Mouse (Mus musculus) stomach, embryonic 15.5 days (tissue): ENCODE data around the gene Epb41l3. TPM values are rescaled to one million over a fixed set of nuclear protein-coding genes. Genes with fewer than 3 reads are reported as not detected.

Experiments used
- ATAC-seq: fragments of 200-750 bp; cut with Nextera tagmentation; 2 replicates; pipeline ENCODE4 v1.8.0; 2017; ENCODE audit warnings: low read depth, moderate number of reproducible peaks, moderate TSS enrichment; ENCODE audit not compliant: insufficient read depth, low FRiP score
- H3K27ac ChIP-seq: fragments of 300-500 bp; sonication (generic); 2 replicates; pipeline ENCODE4 v1.5.1; 2015; ENCODE audit warnings: mild to moderate bottlenecking, inconsistent platforms
- H3K27me3 ChIP-seq: fragments of 300-500 bp; sonication (generic); replicated peaks from 2 replicates; pipeline ENCODE4 v1.6.1; 2015; ENCODE audit warnings: inconsistent platforms
- H3K36me3 ChIP-seq: fragments of 300-500 bp; sonication (generic); 2 replicates; pipeline ENCODE4 v1.6.1; 2015; ENCODE audit warnings: inconsistent platforms
- H3K4me1 ChIP-seq: fragments of 300-500 bp; sonication (generic); 2 replicates; pipeline ENCODE4 v1.6.1; 2015; ENCODE audit warnings: inconsistent platforms
- H3K4me2 ChIP-seq: fragments of 300-500 bp; sonication (generic); 2 replicates; pipeline ENCODE4 v1.6.1; 2015; ENCODE audit warnings: mild to moderate bottlenecking, inconsistent platforms
- H3K4me3 ChIP-seq: fragments of 300-500 bp; sonication (generic); replicated peaks from 2 replicates; pipeline ENCODE4 v1.5.1; 2015; ENCODE audit warnings: inconsistent platforms
- H3K9ac ChIP-seq: fragments of 300-500 bp; sonication (generic); 2 replicates; pipeline ENCODE4 v1.6.1; 2015; ENCODE audit warnings: inconsistent platforms
- H3K9me3 ChIP-seq: fragments of 300-500 bp; sonication (generic); 2 replicates; pipeline ENCODE4 v1.6.1; 2016; ENCODE audit warnings: inconsistent platforms
- WGBS: fragments of 180-500 bp; shearing (Covaris S2); methylation state at CpG from one replicate; pipeline ENCODE4 v1.1.7; 2015; 5-methylcytosine and 5-hydroxymethylcytosine counted together
- polyA plus RNA-seq: library from polyadenylated mRNA; unstranded; fragments of >200 nt; fragmentation: Nextera tagmentation; extraction: Ambion mirVana; gene quantifications from 2 replicates; pipeline ENCODE4 v1.2.1, GENCODE M21; 2015

Epb41l3 gene
- polyA plus RNA-seq, 1 experiment from 2014 or later = 57.2 TPM

DNA sequence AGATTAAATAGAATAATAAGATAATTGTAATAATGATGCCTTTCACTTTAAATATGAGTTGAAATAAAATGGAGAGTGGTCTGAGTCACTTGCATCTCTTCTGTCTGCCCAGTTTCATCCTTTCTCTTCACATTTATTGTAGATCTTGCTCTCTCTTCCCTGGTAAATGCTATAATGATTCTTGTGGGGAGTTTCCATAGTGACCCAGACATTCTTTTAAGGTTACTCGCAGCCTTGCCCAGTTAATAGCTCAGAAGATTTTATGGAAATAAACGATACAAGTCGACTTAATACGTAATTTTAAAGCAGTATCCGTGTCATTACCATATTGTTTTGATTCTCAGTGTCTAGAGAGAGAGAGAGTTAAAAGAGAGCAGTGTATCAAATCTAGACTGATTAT, 154.0 kb downstream of the Epb41l3 start:
- H3K4me1 ChIP-seq = no peaks in the 10 kb centered on the region
- no peak overlapping the region for H3K4me3 ChIP-seq
- H3K4me2 ChIP-seq = no peak overlapping the region
- H3K27me3 ChIP-seq = no peaks in the 10 kb centered on the region
- no peak overlapping the region for H3K9ac ChIP-seq
- no peak for ATAC-seq
- 63% methylated on average over 5 of the region's 5 CpGs for WGBS
- no peaks in the 10 kb centered on the region for H3K9me3 ChIP-seq
- H3K27ac ChIP-seq = no peak overlapping the region
- H3K36me3 ChIP-seq = no peaks in the 10 kb centered on the region

- Histone ChIP-seq H3K9me3 (no peaks in the 10 kb centered on the region), H3K27me3 (no peaks in the 10 kb centered on the region), H3K36me3 (no peaks in the 10 kb centered on the region), H3K9ac (no peak overlapping the region), H3K27ac (no peak overlapping the region), H3K4me3 (no peak overlapping the region), H3K4me1 (no peaks in the 10 kb centered on the region), H3K4me2 (no peak overlapping the region)
- ATAC-seq = no peak
- 53% methylated on average over 6 of the region's 6 CpGs for WGBS
Measured at GRCm38 (mm10) chr17:69230131-69230621, 154.7 kb downstream of the Epb41l3 start.

DNA sequence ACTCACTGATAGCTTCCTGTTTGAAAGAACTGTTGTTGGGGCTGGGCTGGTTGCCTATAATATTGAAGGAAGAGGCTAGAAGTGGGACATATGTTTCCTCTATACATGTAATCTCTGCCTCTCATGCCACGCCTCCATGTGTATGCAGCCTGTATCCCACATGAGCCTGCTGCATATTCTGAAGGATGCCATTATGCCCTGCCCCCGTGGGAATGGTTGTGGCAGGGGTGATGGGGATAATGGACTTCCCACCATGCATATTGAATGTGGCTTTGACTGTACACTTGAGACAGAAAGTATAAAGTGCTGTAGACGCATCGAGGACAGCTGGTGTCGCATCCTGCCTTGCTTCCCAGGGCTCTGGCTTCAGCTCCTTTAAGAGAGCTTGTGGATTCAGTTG, 155.9 kb downstream of the Epb41l3 start:
- no peak overlapping the region for H3K4me3 ChIP-seq
- H3K9me3 ChIP-seq = no peaks in the 10 kb centered on the region
- 81% methylated on average over 5 of the region's 5 CpGs for WGBS
- no peaks in the 10 kb centered on the region for H3K4me1 ChIP-seq
- no peak overlapping the region for H3K4me2 ChIP-seq
- no peak for ATAC-seq
- H3K9ac ChIP-seq = no peak overlapping the region
- H3K36me3 ChIP-seq = no peaks in the 10 kb centered on the region
- H3K27me3 ChIP-seq = no peaks in the 10 kb centered on the region
- H3K27ac ChIP-seq = no peak overlapping the region

DNA sequence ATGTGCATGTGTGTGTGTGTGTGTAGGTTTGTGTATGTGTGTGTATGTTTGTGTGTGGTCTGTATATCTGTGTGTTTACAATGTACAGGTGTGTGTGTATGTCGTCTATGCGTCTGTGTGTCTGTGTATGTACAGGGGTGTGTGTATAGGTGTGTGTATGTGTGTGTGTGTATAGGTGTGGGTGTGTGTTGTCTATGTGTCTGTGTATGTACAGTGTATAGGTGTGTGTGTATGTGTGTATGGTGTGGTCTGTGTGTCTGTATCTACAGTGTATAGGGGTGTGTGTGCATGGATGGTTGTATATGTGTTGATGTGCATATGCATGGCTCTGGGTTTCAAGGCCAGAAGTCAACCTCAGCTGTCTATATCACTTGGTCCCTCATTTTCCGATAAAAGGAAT, 161.7 kb downstream of the Epb41l3 start:
- no peak overlapping the region for H3K4me3 ChIP-seq
- H3K27me3 ChIP-seq = no peaks in the 10 kb centered on the region
- no peaks in the 10 kb centered on the region for H3K9me3 ChIP-seq
- ATAC-seq = no peak
- H3K9ac ChIP-seq = no peak overlapping the region
- no peaks in the 10 kb centered on the region for H3K36me3 ChIP-seq
- H3K4me2 ChIP-seq = no peak overlapping the region
- 94% methylated on average over 3 of the region's 3 CpGs for WGBS
- no peak overlapping the region for H3K27ac ChIP-seq
- no peaks in the 10 kb centered on the region for H3K4me1 ChIP-seq

- 92% methylated on average over 4 of the region's 4 CpGs for WGBS
- no peak for ATAC-seq
- Histone ChIP-seq H3K9me3 (no peaks in the 10 kb centered on the region), H3K27ac (no peak overlapping the region), H3K9ac (no peak overlapping the region), H3K4me1 (no peaks in the 10 kb centered on the region), H3K27me3 (no peaks in the 10 kb centered on the region), H3K36me3 (no peaks in the 10 kb centered on the region), H3K4me2 (no peak overlapping the region), H3K4me3 (no peak overlapping the region)
Measured at GRCm38 (mm10) chr17:69238810-69239373, 163.4 kb downstream of the Epb41l3 start.

DNA sequence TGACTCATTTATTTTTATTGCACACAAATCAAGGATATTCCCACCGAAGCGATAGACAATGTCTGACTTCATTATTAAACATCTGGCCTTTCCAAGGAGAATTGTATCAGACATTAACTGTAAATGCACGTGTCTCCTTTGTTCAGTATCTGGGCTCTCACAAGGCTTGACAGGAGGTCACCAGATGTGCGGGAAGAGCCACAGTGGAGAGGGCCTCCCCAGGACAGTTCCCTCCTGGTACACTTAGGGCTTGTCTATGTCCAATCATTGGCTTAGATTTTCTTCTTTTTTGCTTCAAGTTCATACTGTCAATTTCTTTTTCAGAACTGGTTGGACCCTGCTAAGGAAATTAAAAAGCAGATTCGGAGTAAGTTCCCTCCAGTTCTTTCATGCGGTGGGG, 163.9 kb downstream of the Epb41l3 start:
- Histone ChIP-seq H3K27ac (no peak overlapping the region), H3K4me3 (no peak overlapping the region), H3K4me1 (no peaks in the 10 kb centered on the region), H3K9me3 (no peaks in the 10 kb centered on the region), H3K4me2 (no peak overlapping the region), H3K9ac (no peak overlapping the region), H3K36me3 (no peaks in the 10 kb centered on the region), H3K27me3 (no peaks in the 10 kb centered on the region)
- WGBS = 77% methylated on average over 6 of the region's 6 CpGs
- no peak for ATAC-seq

DNA sequence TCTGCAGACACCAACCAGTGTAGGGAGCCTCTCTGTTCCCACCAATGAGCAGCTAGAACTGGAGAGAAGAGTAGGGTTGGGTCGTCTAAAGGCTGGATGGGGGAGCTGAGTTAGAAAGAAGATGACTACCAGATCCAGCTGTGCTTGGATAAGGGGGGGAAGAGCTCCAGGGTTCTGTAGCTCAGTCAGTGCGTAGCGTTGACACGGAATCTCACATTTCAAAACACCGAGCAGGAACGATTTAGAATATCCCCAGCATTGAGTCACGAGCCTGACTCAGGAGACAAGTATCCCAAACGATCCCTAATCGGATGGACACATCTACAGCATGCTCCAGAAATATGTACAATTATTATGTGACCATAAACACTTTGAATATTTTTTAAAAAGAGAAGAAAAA, 180.4 kb downstream of the Epb41l3 start:
- WGBS = 61% methylated on average over 9 of the region's 9 CpGs
- ATAC-seq = no peak
- no peak overlapping the region for H3K9ac ChIP-seq
- H3K9me3 ChIP-seq = no peaks in the 10 kb centered on the region
- H3K4me1 ChIP-seq = no peaks in the 10 kb centered on the region
- no peaks in the 10 kb centered on the region for H3K27me3 ChIP-seq
- no peak overlapping the region for H3K4me3 ChIP-seq
- H3K4me2 ChIP-seq = no peak overlapping the region
- no peaks in the 10 kb centered on the region for H3K36me3 ChIP-seq
- H3K27ac ChIP-seq = no peak overlapping the region

DNA sequence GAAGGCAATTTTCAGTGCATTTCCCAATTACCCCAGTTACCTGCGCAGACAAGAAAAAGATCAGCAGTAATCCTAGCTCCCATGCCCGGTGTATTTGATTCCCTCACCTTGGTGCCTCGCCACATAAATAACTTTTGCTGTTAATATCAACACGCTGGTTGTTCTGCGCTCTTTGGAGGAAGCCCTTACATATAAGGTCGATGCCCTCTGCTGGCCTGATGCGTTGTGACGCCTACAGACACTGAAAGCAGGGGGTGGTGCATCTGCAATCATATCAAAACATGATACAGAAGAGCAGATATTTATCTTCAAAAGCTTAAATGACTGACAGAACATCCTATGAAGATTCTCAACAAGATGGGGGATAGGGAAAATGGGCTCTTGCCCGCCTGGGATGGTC, 181.0 kb downstream of the Epb41l3 start:
- ATAC-seq = no peak
- Histone ChIP-seq H3K9ac (no peak overlapping the region), H3K4me2 (no peak overlapping the region), H3K27ac (no peak overlapping the region), H3K27me3 (no peaks in the 10 kb centered on the region), H3K4me1 (no peaks in the 10 kb centered on the region), H3K9me3 (no peaks in the 10 kb centered on the region), H3K4me3 (no peak overlapping the region), H3K36me3 (no peaks in the 10 kb centered on the region)
- WGBS = 44% methylated on average over 9 of the region's 9 CpGs

DNA sequence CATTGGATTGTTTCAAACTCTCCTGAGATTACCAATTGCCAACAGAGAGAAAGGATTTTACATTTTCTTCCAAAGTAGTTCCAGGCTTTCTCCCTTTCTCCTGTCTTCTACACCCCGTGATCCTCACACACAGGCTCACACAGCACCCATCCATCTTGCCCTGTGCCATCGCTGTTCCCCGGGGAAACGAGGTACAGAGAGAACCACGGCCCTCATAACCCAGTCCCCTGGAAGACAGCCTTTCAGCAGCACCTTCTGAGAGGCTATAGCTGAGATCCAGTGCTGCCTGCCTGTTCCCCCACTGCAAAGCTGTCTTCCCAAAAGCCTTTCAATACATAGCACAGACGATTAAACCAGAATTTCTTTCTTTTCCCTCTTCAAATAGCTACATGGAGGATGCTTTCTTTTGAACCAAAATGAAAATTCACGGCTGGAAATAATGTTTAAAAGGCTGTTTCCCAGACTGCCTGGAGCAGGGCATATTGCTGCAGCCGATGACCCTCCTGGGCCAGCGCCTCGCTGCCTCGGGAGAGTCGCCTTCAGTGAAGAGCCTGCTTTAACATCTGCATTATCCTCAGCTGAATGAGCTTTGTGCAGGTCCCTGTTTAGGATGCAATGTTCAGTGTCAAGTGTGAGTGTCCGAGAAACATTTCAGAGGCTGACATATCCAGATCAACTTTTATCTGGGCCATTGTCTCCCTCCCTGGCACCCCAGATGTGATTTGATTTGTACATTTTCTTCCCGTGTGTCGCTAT, 188.5 kb downstream of the Epb41l3 start:
- H3K4me3 ChIP-seq = no peak overlapping the region
- no peak overlapping the region for H3K27ac ChIP-seq
- 65% methylated on average over 15 of the region's 15 CpGs for WGBS
- no peaks in the 10 kb centered on the region for H3K27me3 ChIP-seq
- H3K36me3 ChIP-seq = no peaks in the 10 kb centered on the region
- H3K9me3 ChIP-seq = no peaks in the 10 kb centered on the region
- ATAC-seq = no peak
- H3K4me2 ChIP-seq = no peak overlapping the region
- no peak overlapping the region for H3K9ac ChIP-seq
- H3K4me1 ChIP-seq = no peaks in the 10 kb centered on the region

GRCm38 (mm10) chr17:69265171-69265570, 189.7 kb downstream of the Epb41l3 start:
- Histone ChIP-seq H3K36me3 (no peaks in the 10 kb centered on the region), H3K27ac (no peak overlapping the region), H3K27me3 (no peaks in the 10 kb centered on the region), H3K9me3 (no peaks in the 10 kb centered on the region), H3K9ac (no peak overlapping the region), H3K4me1 (no peaks in the 10 kb centered on the region), H3K4me3 (no peak overlapping the region), H3K4me2 (no peak overlapping the region)
- ATAC-seq = no peak
- 45% methylated on average over 4 of the region's 4 CpGs for WGBS

DNA sequence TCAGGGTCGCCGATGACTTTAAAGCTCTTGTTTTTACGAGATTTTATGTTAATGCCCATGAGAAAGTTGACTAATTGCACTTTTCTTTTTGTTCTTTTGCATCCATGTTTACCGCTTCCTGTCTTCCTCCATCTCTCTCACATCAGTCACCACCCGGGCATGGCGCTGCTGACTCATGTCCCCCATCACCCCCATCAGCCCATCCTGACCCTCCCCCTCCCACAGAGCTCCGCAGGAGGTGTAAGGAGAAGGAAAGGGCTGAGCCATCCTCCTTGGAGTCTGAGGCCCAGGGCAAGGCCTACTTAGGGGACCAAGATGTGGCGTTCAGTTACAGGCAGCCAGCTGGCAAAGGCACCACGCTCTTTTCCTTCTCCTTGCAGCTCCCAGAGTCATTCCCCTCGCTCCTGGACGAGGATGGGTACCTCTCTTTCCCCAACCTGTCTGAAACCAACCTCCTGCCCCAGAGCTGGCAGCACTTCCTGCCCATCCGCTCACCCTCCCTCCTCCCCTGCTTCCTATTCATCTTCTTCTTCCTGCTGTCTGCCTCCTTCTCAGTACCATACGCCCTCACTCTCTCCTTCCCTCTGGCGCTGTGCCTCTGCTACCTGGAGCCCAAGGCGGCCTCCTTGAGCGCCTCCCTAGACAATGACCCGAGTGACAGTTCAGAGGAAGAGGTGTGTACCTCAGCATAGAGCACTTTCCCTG, 190.4 kb downstream of the Epb41l3 start:
- WGBS = 41% methylated on average over 17 of the region's 17 CpGs
- H3K27ac ChIP-seq = no peak overlapping the region
- no peaks in the 10 kb centered on the region for H3K36me3 ChIP-seq
- H3K4me3 ChIP-seq = no peak overlapping the region
- no peak overlapping the region for H3K4me2 ChIP-seq
- H3K27me3 ChIP-seq = no peaks in the 10 kb centered on the region
- no peaks in the 10 kb centered on the region for H3K9me3 ChIP-seq
- ATAC-seq = no peak
- H3K9ac ChIP-seq = no peak overlapping the region
- H3K4me1 ChIP-seq = no peaks in the 10 kb centered on the region

GRCm38 (mm10) chr17:69266936-69267335, 191.5 kb downstream of the Epb41l3 start:
- Histone ChIP-seq H3K4me3 (no peak overlapping the region), H3K4me2 (no peak overlapping the region), H3K9me3 (no peaks in the 10 kb centered on the region), H3K27me3 (no peaks in the 10 kb centered on the region), H3K9ac (no peak overlapping the region), H3K27ac (no peak overlapping the region), H3K36me3 (no peaks in the 10 kb centered on the region), H3K4me1 (no peaks in the 10 kb centered on the region)
- WGBS = 75% methylated on average over 5 of the region's 5 CpGs
- ATAC-seq = no peak
